Mouse (Mus musculus) gonadal fat pad, adult 2 months (tissue): ENCODE results near the gene Soat1. TPM values are rescaled to one million over a fixed set of nuclear protein-coding genes. Genes with fewer than 3 reads are reported as not detected.
"Not testable (repeated sequence)": the region's sequence is repeated elsewhere in the genome, so short reads cannot be mapped to it uniquely, and the experiment has no call there.

Experiments
- DNase-seq: peaks from one replicate; pipeline ENCODE4 v3.0.0-alpha.2; 2012; ENCODE audit warnings: low read depth
- polyA plus RNA-seq: library from polyadenylated mRNA; depleted of rRNA; stranded (reverse); fragments of >200 nt; gene quantifications from 2 replicates; pipeline ENCODE4 v1.2.3, GENCODE M21; 2012; rRNA removed

Soat1 gene
- polyA plus RNA-seq, 1 experiment = 25.0 TPM

- no peak for DNase-seq
Measured at GRCm38 (mm10) chr1:156425746-156426145, 48.4 kb downstream of the Soat1 start.

- no peak for DNase-seq
Measured at GRCm38 (mm10) chr1:156424054-156424453, 50.1 kb downstream of the Soat1 start.

GRCm38 (mm10) chr1:156423493-156423892, 50.6 kb downstream of the Soat1 start:
- DNase-seq = no peak

- DNase-seq = no peak
Measured at GRCm38 (mm10) chr1:156422856-156423255, 51.3 kb downstream of the Soat1 start.

- no peak for DNase-seq
Measured at GRCm38 (mm10) chr1:156420671-156421297, 53.3 kb downstream of the Soat1 start, which contains the start of gene Axdnd1. TSS of gene Axdnd1 (minus strand) at chr1:156421159.

- no peak for DNase-seq
Measured at GRCm38 (mm10) chr1:156418170-156418569, 56.0 kb downstream of the Soat1 start.

GRCm38 (mm10) chr1:156408521-156408920, 65.6 kb downstream of the Soat1 start:
- no peak for DNase-seq

GRCm38 (mm10) chr1:156408004-156408403, 66.1 kb downstream of the Soat1 start:
- no peak for DNase-seq

- no peak for DNase-seq
Measured at GRCm38 (mm10) chr1:156403251-156403650, 70.9 kb downstream of the Soat1 start.

- no peak for DNase-seq
Measured at GRCm38 (mm10) chr1:156402491-156402890, 71.6 kb downstream of the Soat1 start.

GRCm38 (mm10) chr1:156400159-156400558, 74.0 kb downstream of the Soat1 start:
- not testable (repeated sequence) for DNase-seq

- no peak for DNase-seq
Measured at GRCm38 (mm10) chr1:156393148-156393547, 81.0 kb downstream of the Soat1 start.

- DNase-seq = no peak
Measured at GRCm38 (mm10) chr1:156386880-156387279, 87.3 kb downstream of the Soat1 start.

- no peak for DNase-seq
Measured at GRCm38 (mm10) chr1:156386232-156386631, 87.9 kb downstream of the Soat1 start.

GRCm38 (mm10) chr1:156381217-156381616, 92.9 kb downstream of the Soat1 start:
- DNase-seq = no peak

Other genes with a start within 250 kb of the Soat1 start
- gene Tdrd5, start 170.7 kb downstream of the Soat1 start, polyA plus RNA-seq = 0.41 and 0.53 TPM in 2 replicates
- not detected in 2 replicates for gene Nphs2, start 163.6 kb downstream of the Soat1 start, polyA plus RNA-seq
- 25.6 and 38.5 TPM in 2 replicates for gene Gm2000, start 108.3 kb downstream of the Soat1 start, polyA plus RNA-seq
- 0.05 and 2.3 TPM in 2 replicates for gene Axdnd1, start 53.2 kb downstream of the Soat1 start, polyA plus RNA-seq
- 10.1 and 10.9 TPM in 2 replicates for gene Gm10031, start 49.7 kb upstream of the Soat1 start, polyA plus RNA-seq
- 6.9 and 8.8 TPM in 2 replicates for gene Abl2, start 84.5 kb upstream of the Soat1 start, polyA plus RNA-seq
- 20.2 and 23.5 TPM in 2 replicates for gene Tor3a, start 200.0 kb upstream of the Soat1 start, polyA plus RNA-seq
- gene Fam20b, start 244.8 kb upstream of the Soat1 start, polyA plus RNA-seq = 53.4 and 64.3 TPM in 2 replicates